Comparison of ENCODE assay signal across 30 mouse cellular contexts in the genomic region with DNA sequence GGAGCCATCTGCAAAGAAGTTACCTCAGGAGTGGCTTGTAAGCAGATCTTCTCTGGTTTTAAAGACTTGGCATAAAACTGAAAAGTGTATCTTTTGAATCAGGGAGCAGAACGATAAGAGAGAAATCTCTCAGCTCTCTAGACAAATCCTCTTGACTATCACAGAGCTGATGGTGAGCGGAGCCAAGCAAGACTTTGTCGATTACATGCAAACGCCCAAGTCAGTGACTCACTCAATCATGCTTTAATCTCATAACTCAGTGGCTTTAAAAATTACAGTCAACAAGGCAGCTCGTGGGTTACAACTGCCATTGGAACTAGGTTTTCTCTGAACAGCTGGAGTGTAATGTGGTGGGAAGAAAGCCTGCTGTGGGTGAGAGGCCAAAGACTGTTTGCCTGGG.
DNase-seq lines count a peak whose midpoint lies in the region; ATAC-seq and TF ChIP-seq lines count a peak whose summit lies in the region.
"Had no signal": no experiment of that assay in that cellular context is flagged by ENCODE, and none has a peak within 500 bp of the region (broad histone marks: within the 10 kb centered on the region; RNA-seq: fewer than 3 reads in every experiment).

No protein-coding gene starts in this region.

- H3K36me3 ChIP-seq in hindbrain, embryonic 11.5 days (ENCODE audit: control insufficient read depth, insufficient read depth, low read length): no peaks in the 10 kb centered on the region
- H3K36me3 ChIP-seq in hindbrain, embryonic 12.5 days: no peaks in the 10 kb centered on the region
- H3K36me3 ChIP-seq in hindbrain, postnatal 0 days (ENCODE audit: insufficient read depth, low read length): no peaks in the 10 kb centered on the region
- H3K36me3 ChIP-seq: forebrain, embryonic 15.5 days; intestine, embryonic 15.5 days; midbrain, embryonic 12.5 days had no signal

- H3K9ac ChIP-seq in hindbrain, embryonic 11.5 days (ENCODE audit: low read depth, low read length): no peak overlapping the region
- no peak overlapping the region for H3K9ac ChIP-seq in hindbrain, embryonic 12.5 days
- H3K9ac ChIP-seq in hindbrain, postnatal 0 days (replicated peaks; ENCODE audit: low read length): no peak overlapping the region
- H3K9ac ChIP-seq: forebrain, embryonic 15.5 days; heart, embryonic 13.5 days; intestine, embryonic 15.5 days; limb, embryonic 13.5 days; midbrain, embryonic 12.5 days; neural tube, embryonic 13.5 days had no signal

- no peak overlapping the region for H3K4me2 ChIP-seq in hindbrain, embryonic 11.5 days (replicated peaks; ENCODE audit: low read depth, low read length)
- no peak overlapping the region for H3K4me2 ChIP-seq in hindbrain, embryonic 12.5 days (replicated peaks)
- H3K4me2 ChIP-seq in hindbrain, postnatal 0 days (ENCODE audit: low read depth, low read length): no peak overlapping the region
- H3K4me2 ChIP-seq: forebrain, embryonic 15.5 days; heart, embryonic 13.5 days; intestine, embryonic 15.5 days; limb, embryonic 13.5 days; liver, embryonic 11.5 days; midbrain, embryonic 12.5 days; neural tube, embryonic 13.5 days had no signal

- H3K4me1 ChIP-seq in hindbrain, embryonic 11.5 days (replicated peaks; ENCODE audit: control insufficient read depth, insufficient read depth, low read length): no peaks in the 10 kb centered on the region
- peaks cover 12% of the 10 kb centered on the region for H3K4me1 ChIP-seq in hindbrain, embryonic 12.5 days
- H3K4me1 ChIP-seq in hindbrain, postnatal 0 days (ENCODE audit: insufficient read depth, low read length): peaks cover 8% of the 10 kb centered on the region; the same call in 1 of the 2 replicates
- H3K4me1 ChIP-seq: intestine, embryonic 15.5 days; limb, embryonic 13.5 days had no signal

- DNase-seq in frontal cortex, adult 2 months (ENCODE audit: extremely low spot score in 1 of 2, low spot score in 1 of 2): no peak
- no peak for DNase-seq in hindbrain, embryonic 11.5 days (ENCODE audit: low spot score)
- DNase-seq in brain, adult 2 months (ENCODE audit: low read depth, low spot score): peak; percentile 55
- no peak for DNase-seq in hindbrain, postnatal 0 days (ENCODE audit: low spot score)
- no peak for DNase-seq in right cerebral cortex, postnatal 25 days
- DNase-seq: adrenal gland, postnatal 10 days; cerebellum, adult 11 months; cerebellum, postnatal 10 days; gastrocnemius, postnatal 36 days; kidney, adult 8-10 months; kidney, postnatal 4 days; lung, postnatal 4 days; retina, postnatal 1 day; right cerebral cortex, postnatal 14 days; thymus, adult 18-20 months; thymus, postnatal 25 days had no signal

- ATAC-seq in frontal cortex, adult (ENCODE audit: low TSS enrichment): peak; percentile 58
- no peak for ATAC-seq in hindbrain, embryonic 11.5 days (ENCODE audit: low FRiP score)
- ATAC-seq in hindbrain, embryonic 12.5 days (ENCODE audit: low FRiP score): no peak
- no peak for ATAC-seq in hindbrain, postnatal 0 days
- ATAC-seq: forebrain, embryonic 15.5 days; intestine, embryonic 15.5 days; Patski had no signal

- H3K27me3 ChIP-seq in hindbrain, embryonic 11.5 days (ENCODE audit: control insufficient read depth, insufficient read depth, low read length): no peaks in the 10 kb centered on the region
- H3K27me3 ChIP-seq in hindbrain, embryonic 12.5 days: no peaks in the 10 kb centered on the region
- no peaks in the 10 kb centered on the region for H3K27me3 ChIP-seq in hindbrain, postnatal 0 days (ENCODE audit: insufficient read depth, low read length)
- H3K27me3 ChIP-seq: forebrain, embryonic 15.5 days; heart, embryonic 13.5 days; intestine, embryonic 15.5 days; limb, embryonic 13.5 days; megakaryocyte, embryonic 14.5 days; midbrain, embryonic 12.5 days; neural tube, embryonic 13.5 days; Patski had no signal

- no peak overlapping the region for H3K4me3 ChIP-seq in hindbrain, embryonic 11.5 days (ENCODE audit: low read depth, low read length)
- H3K4me3 ChIP-seq in hindbrain, embryonic 12.5 days: no peak overlapping the region
- H3K4me3 ChIP-seq in hindbrain, postnatal 0 days (ENCODE audit: low read length): no peak overlapping the region
- H3K4me3 ChIP-seq: forebrain, embryonic 15.5 days; heart, embryonic 13.5 days; intestine, embryonic 15.5 days; limb, embryonic 13.5 days; megakaryocyte, embryonic 14.5 days; midbrain, embryonic 12.5 days; myocyte; neural tube, embryonic 13.5 days had no signal

- TF ChIP-seq CTCF in hindbrain, postnatal 0 days (IDR thresholded peaks at IDR 0.05; ENCODE audit: low read depth): no peak

- no peaks in the 10 kb centered on the region for H3K9me3 ChIP-seq in hindbrain, embryonic 11.5 days (ENCODE audit: control insufficient read depth, low read length)
- no peaks in the 10 kb centered on the region for H3K9me3 ChIP-seq in hindbrain, embryonic 12.5 days (replicated peaks)
- H3K9me3 ChIP-seq in hindbrain, postnatal 0 days (ENCODE audit: low read length): no peaks in the 10 kb centered on the region
- H3K9me3 ChIP-seq: forebrain, embryonic 15.5 days; heart, embryonic 13.5 days; intestine, embryonic 15.5 days; limb, embryonic 13.5 days; midbrain, embryonic 12.5 days; neural tube, embryonic 13.5 days had no signal

- WGBS in hindbrain, embryonic 11.5 days: 80% methylated on average over 5 of the region's 5 CpGs
- 83% methylated on average over 5 of the region's 5 CpGs for WGBS in hindbrain, embryonic 12.5 days
- 58% methylated on average over 5 of the region's 5 CpGs for WGBS in hindbrain, postnatal 0 days

- H3K27ac ChIP-seq in hindbrain, embryonic 11.5 days (ENCODE audit: low read depth, low read length): 0 out of 2 replicates have a peak overlapping the region, but pooled peaks have one; percentile 25
- no peak overlapping the region for H3K27ac ChIP-seq in hindbrain, embryonic 12.5 days
- H3K27ac ChIP-seq in hindbrain, postnatal 0 days: peak overlapping the region; percentile 56; the same call in 1 of the 2 replicates
- H3K27ac ChIP-seq: forebrain, embryonic 15.5 days; heart, embryonic 13.5 days; intestine, embryonic 15.5 days; kidney, postnatal 0 days; limb, embryonic 13.5 days; midbrain, embryonic 12.5 days; stomach, postnatal 0 days had no signal
